Mouse (Mus musculus) neural tube, embryonic 12.5 days (tissue): ENCODE data around the gene Pfn4. TPM values are rescaled to one million over a fixed set of nuclear protein-coding genes. Genes with fewer than 3 reads are reported as not detected.
"Not testable (repeated sequence)": the region's sequence is repeated elsewhere in the genome, so short reads cannot be mapped to it uniquely, and the experiment has no call there.

ENCODE experiments used
- ATAC-seq: fragments of 200-750 bp; cut with Nextera tagmentation; 2 replicates; pipeline ENCODE4 v1.8.0; 2017; ENCODE audit warnings: low read depth, mild to moderate bottlenecking, moderate TSS enrichment, moderate library complexity; ENCODE audit not compliant: low FRiP score
- H3K27ac ChIP-seq: fragments of 300-500 bp; sonication (generic); 2 replicates; pipeline ENCODE4 v1.5.1; 2016
- H3K27me3 ChIP-seq: fragments of 300-500 bp; sonication (generic); replicated peaks from 2 replicates; pipeline ENCODE4 v1.6.1; 2016; ENCODE audit warnings: mild to moderate bottlenecking
- H3K36me3 ChIP-seq: fragments of 300-500 bp; sonication (generic); 2 replicates; pipeline ENCODE4 v1.6.1; 2016; ENCODE audit warnings: mild to moderate bottlenecking
- H3K4me1 ChIP-seq: fragments of 300-500 bp; sonication (generic); 2 replicates; pipeline ENCODE4 v1.6.1; 2016
- H3K4me2 ChIP-seq: fragments of 300-500 bp; sonication (generic); replicated peaks from 2 replicates; pipeline ENCODE4 v1.6.1; 2016; ENCODE audit warnings: mild to moderate bottlenecking
- H3K4me3 ChIP-seq: fragments of 300-500 bp; sonication (generic); 2 replicates; pipeline ENCODE4 v1.5.1; 2016
- H3K9ac ChIP-seq: fragments of 300-500 bp; sonication (generic); 2 replicates; pipeline ENCODE4 v1.6.1; 2016; ENCODE audit warnings: mild to moderate bottlenecking
- H3K9me3 ChIP-seq: fragments of 300-500 bp; sonication (generic); 2 replicates; pipeline ENCODE4 v1.6.1; 2016; ENCODE audit warnings: mild to moderate bottlenecking
- WGBS: fragments of 180-500 bp; shearing (Covaris S2); methylation state at CpG from one replicate; pipeline ENCODE4 v1.1.7; 2016; 5-methylcytosine and 5-hydroxymethylcytosine counted together
- polyA plus RNA-seq: library from polyadenylated mRNA; unstranded; fragments of >200 nt; fragmentation: Nextera tagmentation; extraction: Ambion mirVana; gene quantifications from 2 replicates; pipeline ENCODE4 v1.2.1, GENCODE M21; 2016

Pfn4 gene
- polyA plus RNA-seq, 1 experiment from 2014 or later = 6.7 TPM

DNA sequence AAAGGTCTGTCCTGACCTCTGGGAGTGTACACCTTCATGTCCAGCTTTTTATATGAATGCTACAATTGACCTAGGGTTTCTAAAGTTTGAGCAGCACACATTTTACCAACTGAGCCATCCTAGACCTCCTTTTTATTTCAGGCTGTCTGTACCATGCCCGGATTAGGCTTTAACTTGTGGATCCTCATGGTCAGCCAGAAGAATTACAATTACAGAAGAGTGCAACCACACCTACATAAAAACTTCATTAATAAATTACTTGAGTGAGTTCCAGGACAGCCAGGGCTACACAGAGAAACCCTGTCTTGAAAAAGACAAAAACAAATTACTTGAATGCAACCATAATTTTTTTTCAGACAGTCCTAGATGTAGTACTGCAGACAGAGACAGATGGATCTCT, 11.8 kb upstream of the Pfn4 start:
- ATAC-seq = no peak
- no peak overlapping the region for H3K9ac ChIP-seq
- no peak overlapping the region for H3K4me2 ChIP-seq
- WGBS = 81% methylated on average over 1 of the region's 1 CpGs
- H3K27me3 ChIP-seq = no peaks in the 10 kb centered on the region
- no peaks in the 10 kb centered on the region for H3K4me1 ChIP-seq
- no peaks in the 10 kb centered on the region for H3K36me3 ChIP-seq
- H3K9me3 ChIP-seq = no peaks in the 10 kb centered on the region
- no peak overlapping the region for H3K4me3 ChIP-seq
- no peak overlapping the region for H3K27ac ChIP-seq

DNA sequence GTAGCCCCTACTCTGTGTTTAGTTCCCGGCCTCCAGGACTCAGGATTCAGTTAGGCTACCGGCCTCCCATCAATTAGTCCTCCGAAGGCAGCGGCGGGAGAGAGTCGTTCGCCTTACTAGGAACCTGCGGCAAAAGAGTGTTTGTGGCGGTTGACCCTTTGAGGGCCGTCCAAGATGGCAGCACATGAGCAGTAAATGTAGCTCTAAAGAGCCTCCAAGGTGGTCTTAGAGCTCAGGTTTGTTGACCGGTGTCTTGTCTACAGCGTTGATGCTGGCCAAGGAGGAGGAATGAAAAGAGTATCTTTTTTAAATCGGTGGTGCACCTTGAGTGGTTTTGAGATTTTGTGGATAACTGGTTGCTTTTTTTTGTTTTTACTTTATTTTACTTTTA, 506 bp downstream of the Pfn4 start:
- Histone ChIP-seq H3K4me1 (no peaks in the 10 kb centered on the region), H3K27ac (no peak overlapping the region), H3K9ac (peak overlapping the region; percentile 77), H3K27me3 (no peaks in the 10 kb centered on the region), H3K4me2 (peak overlapping the region; percentile 68), H3K36me3 (no peaks in the 10 kb centered on the region), H3K4me3 (peak overlapping the region; percentile 59), H3K9me3 (no peaks in the 10 kb centered on the region)
- ATAC-seq = peak; percentile 46; the same call in 1 of the 2 replicates
- WGBS = 20% methylated on average over 13 of the region's 13 CpGs

DNA sequence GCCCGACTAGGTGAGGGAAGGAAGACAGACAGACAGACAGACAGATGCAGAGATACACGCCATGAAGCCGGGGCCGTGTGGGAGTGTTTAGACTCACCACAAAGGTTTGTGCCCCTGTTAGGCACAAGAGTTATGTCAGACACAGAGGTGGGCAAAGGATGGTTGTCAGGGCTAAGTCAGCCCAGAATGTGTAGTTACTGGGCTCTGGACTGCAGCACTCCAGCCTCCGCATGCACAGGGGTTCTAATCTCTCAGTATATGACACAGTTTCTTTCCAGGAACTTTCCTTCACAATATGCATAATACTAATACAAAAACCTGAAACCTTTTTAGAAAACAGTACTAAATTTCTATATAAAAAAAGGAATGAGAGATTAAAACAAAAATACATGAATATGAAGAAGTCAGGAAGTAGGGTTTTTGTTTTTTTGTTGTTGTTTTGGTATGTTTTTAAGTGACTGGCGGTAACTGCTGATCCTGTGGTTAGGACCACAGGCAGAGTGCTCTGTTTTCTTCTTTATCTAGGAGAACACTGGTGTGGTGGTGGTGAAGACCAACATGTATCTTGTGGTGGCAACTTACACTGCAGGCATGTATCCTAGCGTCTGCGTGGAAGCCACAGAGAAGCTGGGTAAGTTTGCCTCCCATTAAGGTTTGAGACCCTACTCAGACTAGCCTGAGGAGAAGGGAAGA, 6.2 kb downstream of the Pfn4 start:
- no peak overlapping the region for H3K4me3 ChIP-seq
- H3K4me2 ChIP-seq = no peak overlapping the region
- no peaks in the 10 kb centered on the region for H3K4me1 ChIP-seq
- no peak for ATAC-seq
- 97% methylated on average over 8 of the region's 8 CpGs for WGBS
- H3K9ac ChIP-seq = no peak overlapping the region
- H3K27ac ChIP-seq = no peak overlapping the region
- H3K36me3 ChIP-seq = no peaks in the 10 kb centered on the region
- no peaks in the 10 kb centered on the region for H3K27me3 ChIP-seq
- no peaks in the 10 kb centered on the region for H3K9me3 ChIP-seq

DNA sequence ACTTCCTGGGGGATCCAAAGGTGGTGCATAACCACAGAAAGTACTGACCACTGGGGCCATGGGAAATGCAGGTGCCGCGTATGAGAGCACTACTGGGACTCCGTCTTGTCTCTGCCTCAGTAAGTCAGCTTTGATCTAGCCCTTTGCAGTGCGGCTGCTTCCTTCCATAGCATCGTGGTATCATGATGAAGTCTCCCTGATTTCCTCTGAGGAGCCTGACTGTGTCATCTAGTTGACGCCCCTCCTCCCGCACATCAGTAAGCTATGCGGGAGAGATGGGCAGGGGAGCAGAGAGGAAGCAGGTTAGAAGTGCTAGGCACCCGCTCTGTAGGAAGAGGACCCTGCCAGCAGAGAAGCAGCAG, 6.7 kb downstream of the Pfn4 start:
- Histone ChIP-seq H3K27ac (no peak overlapping the region), H3K4me2 (no peak overlapping the region), H3K4me1 (no peaks in the 10 kb centered on the region), H3K27me3 (no peaks in the 10 kb centered on the region), H3K4me3 (no peak overlapping the region), H3K9me3 (no peaks in the 10 kb centered on the region), H3K36me3 (no peaks in the 10 kb centered on the region), H3K9ac (no peak overlapping the region)
- 80% methylated on average over 9 of the region's 9 CpGs for whole genome bisulfite sequencing
- ATAC-seq = no peak

DNA sequence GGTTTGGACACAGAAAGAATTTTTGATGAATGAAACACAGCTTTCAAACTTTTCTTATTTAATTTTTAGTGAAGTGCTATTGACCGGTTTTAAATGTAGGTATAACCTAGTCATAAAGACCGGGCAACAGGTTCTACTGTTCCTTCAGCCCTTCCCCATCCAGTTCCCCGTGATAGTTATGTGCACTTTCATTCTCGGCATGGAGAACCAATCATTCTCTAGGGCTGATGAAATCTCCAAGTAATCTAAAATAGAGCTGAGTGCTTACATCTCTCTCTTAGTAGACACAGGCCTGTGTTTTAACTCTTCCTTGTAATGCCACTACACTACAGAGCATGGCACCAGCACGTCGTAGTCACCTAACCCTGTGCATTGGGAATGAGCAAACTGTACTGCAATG, 8.9 kb downstream of the Pfn4 start:
- ATAC-seq = no peak
- no peaks in the 10 kb centered on the region for H3K4me1 ChIP-seq
- H3K27me3 ChIP-seq = no peaks in the 10 kb centered on the region
- no peak overlapping the region for H3K9ac ChIP-seq
- no peaks in the 10 kb centered on the region for H3K36me3 ChIP-seq
- H3K4me2 ChIP-seq = no peak overlapping the region
- no peak overlapping the region for H3K27ac ChIP-seq
- no peak overlapping the region for H3K4me3 ChIP-seq
- WGBS = 92% methylated on average over 6 of the region's 6 CpGs
- no peaks in the 10 kb centered on the region for H3K9me3 ChIP-seq

DNA sequence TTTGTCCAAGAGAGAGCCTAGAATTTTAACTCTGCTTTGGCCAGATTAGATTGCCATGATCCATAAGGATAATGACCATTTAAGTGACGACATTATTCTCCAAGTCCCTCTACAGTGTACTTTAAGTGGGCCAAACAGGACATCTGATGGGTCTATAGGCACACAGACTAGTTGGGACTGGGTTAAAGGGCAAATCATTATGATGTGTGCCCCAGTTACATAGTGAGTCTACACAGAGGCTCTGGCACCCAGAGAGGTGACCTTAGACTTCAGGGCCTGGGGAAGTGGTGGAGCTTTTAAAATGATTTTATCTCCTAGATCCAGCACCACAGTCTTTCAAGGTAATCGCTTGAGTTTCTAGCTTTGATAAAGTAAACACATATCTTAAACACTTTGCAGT, 11.4 kb downstream of the Pfn4 start:
- no peaks in the 10 kb centered on the region for H3K27me3 ChIP-seq
- H3K4me1 ChIP-seq = no peaks in the 10 kb centered on the region
- H3K36me3 ChIP-seq = no peaks in the 10 kb centered on the region
- no peaks in the 10 kb centered on the region for H3K9me3 ChIP-seq
- no peak overlapping the region for H3K27ac ChIP-seq
- H3K4me3 ChIP-seq = no peak overlapping the region
- H3K4me2 ChIP-seq = no peak overlapping the region
- no peak for ATAC-seq
- H3K9ac ChIP-seq = no peak overlapping the region
- 74% methylated on average over 2 of the region's 2 CpGs for WGBS

DNA sequence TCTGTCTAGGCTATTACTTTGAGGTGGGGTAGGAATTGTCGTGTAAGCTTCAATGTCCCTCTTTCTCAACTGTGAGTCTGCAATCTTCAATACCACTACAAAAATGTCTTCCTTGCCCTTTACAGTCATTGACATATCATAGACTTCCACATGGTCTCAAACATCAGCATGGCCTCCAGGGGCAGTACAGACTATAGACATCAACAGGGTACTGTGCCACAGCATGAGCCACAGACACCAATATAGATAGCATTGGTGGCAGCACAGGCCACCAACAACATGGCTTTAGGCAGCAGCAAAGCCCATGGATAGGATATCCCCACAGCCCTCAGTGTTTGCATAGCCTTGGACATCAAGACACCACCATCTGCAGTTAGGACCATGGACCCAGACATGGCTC, 12.4 kb downstream of the Pfn4 start:
- no peak for ATAC-seq
- H3K36me3 ChIP-seq = no peaks in the 10 kb centered on the region
- H3K27ac ChIP-seq = no peak overlapping the region
- no peaks in the 10 kb centered on the region for H3K4me1 ChIP-seq
- WGBS = 85% methylated on average over 1 of the region's 1 CpGs
- H3K9ac ChIP-seq = no peak overlapping the region
- no peak overlapping the region for H3K4me2 ChIP-seq
- H3K27me3 ChIP-seq = no peaks in the 10 kb centered on the region
- H3K4me3 ChIP-seq = no peak overlapping the region
- no peaks in the 10 kb centered on the region for H3K9me3 ChIP-seq

DNA sequence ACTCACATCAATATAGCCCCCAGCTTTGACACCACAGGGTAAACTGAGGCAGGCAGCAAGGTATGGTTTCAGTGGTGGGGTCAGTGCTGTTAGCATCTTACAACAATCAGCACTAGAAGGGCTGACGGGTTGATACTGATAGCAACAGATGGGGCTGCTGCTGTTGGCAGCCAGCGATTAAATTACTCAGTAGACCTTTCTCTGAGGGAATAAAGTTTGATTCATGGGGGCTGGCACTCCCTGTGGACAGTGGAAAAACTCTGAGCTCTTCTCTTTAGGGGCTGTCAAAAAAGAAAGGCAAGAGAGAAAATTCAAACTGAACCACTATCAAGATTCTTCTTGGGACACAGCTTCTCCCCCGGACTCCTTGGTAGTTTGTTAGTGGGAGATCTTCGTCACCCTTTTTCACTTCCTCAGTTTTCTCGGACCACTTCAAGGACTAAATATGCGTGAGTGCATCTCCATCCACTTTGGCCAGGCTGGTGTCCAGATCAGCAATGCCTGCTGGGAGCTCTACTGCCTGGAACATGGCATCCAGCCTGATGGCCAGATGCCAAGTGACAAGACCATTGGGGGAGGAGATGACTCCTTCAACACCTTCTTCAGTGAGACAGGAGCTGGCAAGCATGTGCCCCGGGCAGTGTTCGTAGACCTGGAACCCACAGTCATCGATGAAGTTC, 13.0 kb downstream of the Pfn4 start:
- not testable (repeated sequence) for H3K36me3 ChIP-seq, H3K4me3 ChIP-seq, H3K27me3 ChIP-seq, H3K4me1 ChIP-seq, H3K9me3 ChIP-seq, H3K27ac ChIP-seq, ATAC-seq, H3K4me2 ChIP-seq, H3K9ac ChIP-seq
- WGBS = 93% methylated on average over 9 of the region's 9 CpGs

DNA sequence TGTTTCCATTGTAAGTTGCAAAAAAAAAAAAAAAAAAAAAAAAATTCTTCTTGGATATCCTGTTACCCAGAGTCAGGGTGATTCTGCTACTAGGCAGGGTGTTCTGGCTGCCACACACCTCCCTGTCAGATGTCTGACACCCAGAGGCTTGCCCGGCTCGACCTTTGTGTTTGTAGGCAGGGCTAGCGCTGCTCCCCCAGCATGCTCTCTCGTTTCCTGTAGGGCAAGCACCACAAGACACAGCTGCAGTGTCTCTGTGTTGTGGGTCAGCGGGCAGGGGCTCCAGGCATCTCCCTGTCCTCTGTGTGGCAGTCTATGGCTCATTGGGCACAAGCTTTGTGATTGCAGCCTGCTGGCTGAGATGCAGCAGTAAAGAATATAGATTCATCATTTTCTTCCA, 14.8 kb downstream of the Pfn4 start:
- H3K4me2 ChIP-seq = no peak overlapping the region
- no peaks in the 10 kb centered on the region for H3K4me1 ChIP-seq
- no peaks in the 10 kb centered on the region for H3K36me3 ChIP-seq
- H3K27me3 ChIP-seq = no peaks in the 10 kb centered on the region
- H3K27ac ChIP-seq = no peak overlapping the region
- no peak for ATAC-seq
- 62% methylated on average over 5 of the region's 5 CpGs for WGBS
- no peak overlapping the region for H3K4me3 ChIP-seq
- H3K9ac ChIP-seq = no peak overlapping the region
- no peaks in the 10 kb centered on the region for H3K9me3 ChIP-seq

DNA sequence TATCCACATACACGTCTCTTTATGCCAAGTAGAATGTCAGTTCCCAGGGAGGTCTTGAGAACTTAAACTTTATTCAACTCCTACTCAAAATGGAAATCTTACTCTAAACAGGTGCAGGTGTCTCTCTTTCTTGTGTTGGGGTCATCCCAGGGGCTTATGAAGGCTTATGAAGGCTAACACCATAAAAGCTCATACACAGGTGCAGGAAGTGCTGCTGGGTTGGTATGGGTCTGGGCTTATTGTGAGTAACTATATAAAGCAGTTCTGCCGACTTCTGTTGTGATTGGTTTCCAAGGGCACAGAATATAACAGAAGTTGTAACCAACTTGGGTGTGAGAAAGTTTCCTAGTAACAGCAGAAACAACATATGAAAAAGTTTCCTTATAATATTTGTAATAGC, 15.6 kb downstream of the Pfn4 start:
- H3K27ac ChIP-seq = no peak overlapping the region
- ATAC-seq = no peak
- H3K4me2 ChIP-seq = no peak overlapping the region
- 80% methylated on average over 2 of the region's 2 CpGs for WGBS
- no peaks in the 10 kb centered on the region for H3K9me3 ChIP-seq
- no peak overlapping the region for H3K9ac ChIP-seq
- no peaks in the 10 kb centered on the region for H3K4me1 ChIP-seq
- H3K36me3 ChIP-seq = no peaks in the 10 kb centered on the region
- no peaks in the 10 kb centered on the region for H3K27me3 ChIP-seq
- H3K4me3 ChIP-seq = no peak overlapping the region

DNA sequence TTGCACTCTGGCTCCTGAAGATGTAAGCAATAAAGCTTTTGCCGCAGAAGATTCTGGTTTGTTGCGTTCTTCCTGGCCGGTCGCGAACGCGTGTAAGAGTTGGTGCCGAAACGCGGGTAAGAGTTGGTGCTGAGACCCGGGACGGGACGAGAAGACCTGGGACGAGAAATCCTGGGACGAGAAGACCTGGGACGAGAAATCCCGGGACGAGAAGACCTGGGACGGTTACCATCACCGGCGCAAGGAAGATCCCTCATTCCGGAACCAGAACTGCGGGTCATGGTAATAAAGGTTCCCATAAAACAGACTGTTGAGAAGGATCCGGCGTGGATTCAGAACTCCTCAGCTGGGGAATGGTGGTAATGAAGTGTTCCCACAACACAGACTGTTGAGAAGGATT, 19.3 kb downstream of the Pfn4 start:
- H3K36me3 ChIP-seq, H3K4me3 ChIP-seq, H3K4me1 ChIP-seq, ATAC-seq, H3K27ac ChIP-seq, H3K9me3 ChIP-seq, H3K4me2 ChIP-seq, H3K9ac ChIP-seq, H3K27me3 ChIP-seq: not testable (repeated sequence)
- 93% methylated on average over 25 of the region's 25 CpGs for WGBS

DNA sequence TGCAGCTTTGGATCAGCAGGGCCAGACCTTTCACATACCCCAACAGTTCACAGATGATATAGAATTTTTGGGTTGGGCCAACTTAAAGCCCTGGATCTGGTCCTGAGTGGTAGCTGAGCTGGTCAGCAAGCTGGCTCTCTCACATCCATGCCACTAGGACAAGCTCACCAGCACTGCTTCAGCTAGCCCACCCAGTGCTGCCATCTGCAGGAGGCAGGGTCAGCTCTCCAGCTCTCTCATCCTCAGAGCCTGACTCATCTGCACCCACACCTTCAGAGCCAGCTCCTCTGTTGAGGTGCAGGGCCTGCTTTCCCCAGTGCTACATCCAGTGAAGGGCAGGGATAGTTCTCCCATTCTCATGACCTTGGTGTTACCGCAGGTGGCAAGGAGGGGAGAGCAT, 24.9 kb downstream of the Pfn4 start:
- ATAC-seq = no peak
- H3K27ac ChIP-seq = no peak overlapping the region
- H3K4me1 ChIP-seq = no peaks in the 10 kb centered on the region
- H3K36me3 ChIP-seq = no peaks in the 10 kb centered on the region
- H3K27me3 ChIP-seq = no peaks in the 10 kb centered on the region
- no peaks in the 10 kb centered on the region for H3K9me3 ChIP-seq
- H3K4me3 ChIP-seq = no peak overlapping the region
- H3K9ac ChIP-seq = no peak overlapping the region
- H3K4me2 ChIP-seq = no peak overlapping the region
- 78% methylated on average over 1 of the region's 1 CpGs for WGBS

DNA sequence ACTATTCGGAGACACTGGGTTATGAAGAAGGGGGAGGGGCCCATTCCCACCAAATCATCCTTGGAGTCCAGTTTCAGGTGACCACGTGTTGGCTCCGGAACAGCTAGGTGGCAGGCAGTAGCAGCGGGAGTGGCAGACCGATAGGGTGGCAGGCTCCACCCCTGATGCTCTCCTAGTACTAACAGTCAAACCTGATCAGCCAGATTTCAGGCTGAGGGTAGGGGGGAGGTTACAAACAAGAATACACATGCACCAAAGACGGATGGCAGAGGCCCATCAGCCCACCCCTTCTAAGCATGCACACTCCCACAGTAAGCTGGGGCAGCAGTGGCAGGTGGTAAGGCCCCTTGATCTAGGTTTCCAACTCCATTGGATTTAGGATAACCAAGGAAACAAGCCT, 28.6 kb downstream of the Pfn4 start:
- H3K27ac ChIP-seq, H3K36me3 ChIP-seq, H3K9ac ChIP-seq, H3K4me1 ChIP-seq, H3K27me3 ChIP-seq, H3K4me2 ChIP-seq, H3K9me3 ChIP-seq, ATAC-seq, H3K4me3 ChIP-seq: not testable (repeated sequence)
- 76% methylated on average over 6 of the region's 6 CpGs for WGBS
